Mouse (Mus musculus) layer of hippocampus, postnatal 10 days (tissue): ENCODE data around the gene Gm45337. TPM values are rescaled to one million over a fixed set of nuclear protein-coding genes. Genes with fewer than 3 reads are reported as not detected.
"Not testable (repeated sequence)": the region's sequence is repeated elsewhere in the genome, so short reads cannot be mapped to it uniquely, and the experiment has no call there.

ENCODE experiments used
- DNase-seq, 2 experiments: peaks; one replicate each; pipeline ENCODE4 v3.0.0; 2021; ENCODE audit warnings: low spot score in 2 of 2
- long read RNA-seq: library from polyadenylated mRNA; stranded (forward); transcript quantifications from one replicate; pipeline ENCODE4 v2.0.0, GENCODE M21; 2023
- total RNA-seq, 2 experiments: library from RNA; stranded (reverse); gene quantifications; 2 replicates each; pipeline ENCODE4 v1.2.3; 2021

Gm45337 gene
- total RNA-seq: not detected
- long read RNA-seq: 0 reads

GRCm38 (mm10) chr7:142144507-142144906, at the start of gene Gm45337:
Gene Gm45337, minus strand, starts transcription at chr7:142144607.
- DNase-seq: no peak

GRCm38 (mm10) chr7:142190289-142190688, 45.9 kb upstream of the Gm45337 start, which contains the start of gene Gm10153:
Gene Gm10153, minus strand, starts transcription at chr7:142190389.
- DNase-seq: no peak

- DNase-seq: no peak
Observed at GRCm38 (mm10) chr7:142188156-142188555, 43.7 kb upstream of the Gm45337 start.

- DNase-seq: no peak
Observed at GRCm38 (mm10) chr7:142181021-142181420, 36.6 kb upstream of the Gm45337 start.

- DNase-seq: no peak
Observed at GRCm38 (mm10) chr7:142178685-142179084, 34.3 kb upstream of the Gm45337 start.

GRCm38 (mm10) chr7:142175905-142176304, 31.5 kb upstream of the Gm45337 start, which contains the start of gene Krtap5-2:
Gene Krtap5-2, minus strand, starts transcription at chr7:142176005.
- not testable (repeated sequence) for DNase-seq

- no peak for DNase-seq
Observed at GRCm38 (mm10) chr7:142169836-142170235, 25.4 kb upstream of the Gm45337 start.

GRCm38 (mm10) chr7:142165639-142166038, 21.2 kb upstream of the Gm45337 start, which contains the start of gene Gm4553:
Gene Gm4553, minus strand, starts transcription at chr7:142165739.
- DNase-seq: not testable (repeated sequence)

- no peak for DNase-seq
Observed at GRCm38 (mm10) chr7:142159366-142159765, 15.0 kb upstream of the Gm45337 start.

GRCm38 (mm10) chr7:142157013-142157412, 12.6 kb upstream of the Gm45337 start, which contains the start of gene Gm29735:
Gene Gm29735, minus strand, starts transcription at chr7:142157113.
- not testable (repeated sequence) for DNase-seq

- no peak for DNase-seq
Observed at GRCm38 (mm10) chr7:142155308-142155707, 10.9 kb upstream of the Gm45337 start.

- DNase-seq: no peak
Observed at GRCm38 (mm10) chr7:142152191-142152590, 7.8 kb upstream of the Gm45337 start.

GRCm38 (mm10) chr7:142148633-142149032, 4.2 kb upstream of the Gm45337 start:
- no peak for DNase-seq

GRCm38 (mm10) chr7:142146033-142146432, 1.6 kb upstream of the Gm45337 start:
- peak; percentile 27 to 49 for DNase-seq

GRCm38 (mm10) chr7:142145413-142145940, 1.1 kb upstream of the Gm45337 start:
- no peak for DNase-seq

- not testable (repeated sequence) for DNase-seq
Observed at GRCm38 (mm10) chr7:142143506-142144010, 849 bp downstream of the Gm45337 start.

- DNase-seq: no peak
Observed at GRCm38 (mm10) chr7:142140696-142141095, 3.7 kb downstream of the Gm45337 start.

- DNase-seq: not testable (repeated sequence)
Observed at GRCm38 (mm10) chr7:142135934-142136333, 8.5 kb downstream of the Gm45337 start, which contains the start of gene Gm39115. Gene Gm39115, minus strand, starts transcription at chr7:142136034.

- peak; percentile 8 to 29 for DNase-seq
Observed at GRCm38 (mm10) chr7:142134206-142134995, 10.0 kb downstream of the Gm45337 start.

GRCm38 (mm10) chr7:142128843-142129242, 15.6 kb downstream of the Gm45337 start:
- DNase-seq: no peak

GRCm38 (mm10) chr7:142120629-142121028, 23.8 kb downstream of the Gm45337 start, which contains the start of gene Gm45618:
Gene Gm45618, minus strand, starts transcription at chr7:142120729.
- DNase-seq: not testable (repeated sequence)

GRCm38 (mm10) chr7:142119632-142120031, 24.8 kb downstream of the Gm45337 start:
- peak in 1 of 2 experiments; percentile 15 for DNase-seq
